Mouse (Mus musculus) T-helper 1 cell (primary cell): ENCODE results near the gene Nav2.

Experiments
- in situ Hi-C: fragments of 300-600 bp; cut with MboI, MseI; formaldehyde crosslinking; loops from one replicate; pipeline ENCODE4 v1.15.1; 2025; ENCODE audit warnings: high pct_unique_total_duplicates

Gene Nav2

DNA sequence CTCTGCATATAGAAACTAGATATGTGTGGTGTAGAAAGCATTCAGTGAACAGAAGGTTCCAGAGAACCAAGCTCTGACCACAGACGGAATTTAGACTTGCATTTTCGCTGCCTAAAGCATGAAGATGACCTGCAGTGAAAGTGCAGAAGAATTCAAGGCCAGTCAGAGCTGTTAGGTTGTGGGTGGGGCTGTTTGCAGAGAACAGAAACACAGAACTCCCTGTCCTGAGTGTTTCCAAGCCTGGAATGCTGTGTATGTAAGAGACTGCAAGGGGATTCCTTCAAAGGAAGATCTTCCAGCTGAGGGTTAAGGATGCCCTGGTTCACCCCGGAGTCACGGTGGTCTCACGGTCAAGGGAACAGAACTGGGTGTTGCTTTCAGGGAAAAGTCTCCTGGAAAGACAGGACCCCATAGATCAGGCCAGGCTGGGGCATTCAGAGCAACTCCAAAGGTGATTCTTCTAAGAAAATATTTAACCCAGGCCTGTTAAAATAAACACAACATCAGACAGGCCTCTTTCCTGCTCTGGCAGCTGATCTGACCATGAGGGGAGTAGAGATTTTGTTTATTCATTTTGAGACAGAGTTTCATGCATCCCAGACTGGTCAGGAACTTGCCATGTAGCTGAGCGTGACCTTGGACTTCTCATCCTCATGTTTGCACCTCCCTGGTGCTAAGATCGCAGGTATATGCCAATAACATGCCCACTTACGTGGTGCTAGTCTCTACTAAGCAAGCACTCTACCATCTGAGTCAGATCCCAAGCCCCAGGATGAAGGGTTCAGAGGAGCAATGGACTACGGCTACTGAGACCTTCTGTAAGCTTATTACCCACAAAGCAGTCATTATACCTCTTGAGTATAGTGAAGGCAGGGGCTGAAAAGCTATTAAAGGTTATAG, 568.8 kb downstream of the Nav2 start:
- in situ Hi-C loops = no loop called here

DNA sequence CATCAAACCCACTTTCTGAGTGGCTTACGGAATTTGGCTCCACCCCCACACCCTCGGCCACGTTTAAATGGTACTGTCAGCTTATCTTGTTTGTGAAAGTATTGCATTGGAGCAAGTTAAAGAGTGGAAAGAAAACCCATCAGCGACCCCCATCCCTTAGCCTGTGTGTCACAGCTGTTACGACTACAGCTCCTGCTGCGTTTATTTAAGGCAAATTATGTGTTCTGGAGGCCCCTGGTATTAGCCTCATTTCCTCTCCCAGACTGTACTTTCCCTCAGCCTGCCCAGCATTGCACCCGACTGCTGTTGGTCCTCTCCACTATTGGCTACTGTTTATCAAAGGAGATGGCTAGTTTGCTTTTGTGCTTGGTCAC, 569.4 kb downstream of the Nav2 start:
- in situ Hi-C loops = no loop called here

DNA sequence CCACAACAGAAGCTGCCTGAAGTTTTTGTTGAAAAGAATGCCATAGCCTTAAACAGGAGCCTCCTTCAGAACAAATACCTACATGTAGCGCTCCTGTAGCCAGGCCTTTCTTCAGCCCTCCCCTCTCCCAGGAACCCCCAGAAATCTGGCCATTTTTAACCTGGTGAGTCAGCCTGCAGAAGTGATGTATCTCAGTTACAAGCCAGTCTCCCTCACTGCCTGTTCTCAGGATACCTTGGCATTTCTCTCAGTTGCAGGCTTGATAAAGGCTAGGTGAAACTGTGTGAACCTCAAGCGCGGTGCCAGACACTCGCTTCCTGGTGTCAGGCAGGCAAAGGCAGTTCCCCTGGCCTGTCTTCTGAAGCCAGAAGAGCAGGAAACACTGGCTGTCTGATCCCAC, 570.4 kb downstream of the Nav2 start:
- in situ Hi-C loops = no loop called here

DNA sequence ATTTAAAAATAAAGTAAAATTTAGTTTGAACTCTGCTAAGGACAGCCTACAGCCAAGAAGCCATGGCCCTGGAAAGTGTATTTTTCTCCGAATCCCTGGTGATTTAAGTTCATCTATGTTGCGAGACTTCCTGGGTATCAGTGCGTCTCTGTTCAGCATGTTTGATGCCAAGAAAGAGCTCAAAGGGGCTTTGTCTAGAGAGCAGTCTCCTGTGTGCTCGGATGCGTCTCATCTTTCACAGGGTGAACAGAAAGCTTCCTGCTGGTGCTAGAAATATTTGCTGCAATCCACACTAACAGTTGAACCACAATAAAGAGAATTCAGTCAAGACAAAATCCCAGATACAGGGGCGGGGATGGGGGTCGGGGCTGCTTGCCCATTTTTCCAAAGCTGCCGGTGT, 572.4 kb downstream of the Nav2 start:
- in situ Hi-C loops = no loop called here

DNA sequence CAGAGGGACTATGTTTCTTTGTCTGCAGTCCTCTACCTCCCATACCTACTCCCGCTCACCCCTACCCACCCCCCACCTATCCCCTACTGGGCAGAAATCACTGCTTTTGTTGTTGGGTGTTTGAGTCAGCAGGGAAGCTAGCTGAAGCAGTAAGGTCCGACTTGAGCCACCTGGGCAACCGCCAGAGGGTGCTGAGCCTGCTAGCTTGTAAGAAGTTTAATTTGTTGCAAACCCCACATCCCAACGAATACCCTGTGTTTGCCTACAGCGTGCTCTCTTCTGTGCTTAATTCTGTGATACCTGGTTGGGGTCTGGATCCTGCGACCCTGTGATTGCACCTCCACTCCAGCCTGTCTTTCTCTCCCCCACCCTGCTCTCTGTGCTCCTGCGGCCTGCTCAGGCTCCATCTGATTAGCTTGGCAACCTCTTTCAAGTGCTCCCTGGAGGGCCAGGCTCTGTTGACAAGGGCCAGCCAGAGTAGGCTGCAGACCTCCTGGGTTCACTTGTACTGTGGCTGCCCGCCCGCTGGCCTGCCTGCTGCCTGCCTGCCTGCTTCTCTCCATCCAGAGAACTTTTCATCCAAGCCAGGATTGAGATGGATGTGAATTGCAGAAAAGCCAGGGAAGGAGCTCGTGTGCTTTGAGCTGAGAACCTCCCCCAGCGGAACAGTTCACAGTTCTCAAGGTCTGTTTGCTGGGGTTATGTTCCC, 575.7 kb downstream of the Nav2 start:
- in situ Hi-C loops = no loop called here

DNA sequence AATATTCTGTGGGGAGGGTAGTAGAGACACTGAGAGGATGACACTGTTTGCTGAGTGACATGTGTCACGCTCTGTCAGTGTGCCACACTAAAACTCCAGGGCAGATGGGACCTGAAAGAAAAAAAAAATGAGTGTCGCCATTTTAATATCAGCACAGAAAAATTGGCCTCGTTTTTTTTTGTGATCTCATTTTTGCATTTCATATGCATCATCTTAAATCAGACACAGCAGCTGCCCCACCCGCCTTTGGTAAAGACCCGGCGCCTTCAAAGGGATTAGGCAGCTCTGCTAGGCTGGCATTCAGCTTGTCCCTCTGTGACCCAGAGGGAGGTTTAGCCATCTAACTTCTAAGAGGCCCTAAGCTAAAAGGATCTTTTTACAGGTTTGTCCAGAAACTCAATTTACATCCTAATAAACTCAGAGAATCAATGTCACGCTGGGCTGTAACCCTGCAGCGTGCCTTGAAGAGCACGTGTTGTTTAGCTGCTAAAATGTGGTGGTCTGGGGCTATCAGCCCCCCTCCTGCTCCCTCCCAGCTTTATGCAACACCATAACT, 576.9 kb downstream of the Nav2 start:
- in situ Hi-C loops = no loop called here

DNA sequence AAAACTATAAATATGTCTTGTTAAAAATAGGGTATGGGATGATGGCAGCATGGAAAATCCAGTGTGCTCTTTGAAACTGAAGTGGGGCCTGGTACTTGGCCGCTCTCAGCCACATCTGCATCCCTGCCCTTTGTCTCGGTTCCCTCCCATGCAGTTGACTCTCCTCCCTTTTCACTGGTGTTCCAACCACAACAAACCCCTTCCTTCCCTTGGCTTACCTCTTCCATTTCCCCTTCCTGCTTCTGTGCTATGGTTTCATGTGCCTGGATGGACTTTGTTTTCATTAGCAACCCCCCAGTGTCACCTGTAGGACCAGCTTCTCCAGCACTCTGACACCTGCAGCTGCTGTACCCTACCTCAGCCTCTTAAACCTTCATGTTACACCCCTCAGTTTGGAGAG, 578.8 kb downstream of the Nav2 start:
- in situ Hi-C loops = no loop called here

DNA sequence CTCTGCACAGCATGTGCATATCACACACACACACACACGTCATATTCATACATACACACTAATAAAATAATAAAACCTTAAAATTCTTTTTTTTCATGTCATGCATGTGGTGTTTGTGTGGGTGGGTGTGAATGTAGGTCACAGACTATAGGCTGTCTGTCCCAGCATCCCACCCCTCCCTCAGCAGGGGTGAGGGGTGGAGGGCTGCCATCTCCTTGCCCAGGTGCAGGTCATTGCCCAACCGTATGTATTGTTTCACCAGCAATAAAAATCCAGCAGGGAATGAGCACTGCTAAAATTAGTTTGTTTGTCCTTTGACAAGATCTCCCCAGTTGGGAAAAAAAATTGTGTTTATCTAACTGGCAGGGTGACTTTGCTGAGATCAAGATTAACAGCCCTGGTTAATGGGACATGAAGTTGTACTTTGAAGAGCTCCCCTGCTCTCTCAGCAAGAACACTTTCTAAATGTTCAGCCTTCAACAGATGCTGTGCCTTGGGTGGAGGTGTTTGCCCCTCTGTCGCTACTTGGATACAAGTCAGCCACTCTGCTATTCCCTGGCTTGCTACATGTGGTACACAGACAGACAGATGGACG, 580.1 kb downstream of the Nav2 start:
- in situ Hi-C loops = no loop called here

DNA sequence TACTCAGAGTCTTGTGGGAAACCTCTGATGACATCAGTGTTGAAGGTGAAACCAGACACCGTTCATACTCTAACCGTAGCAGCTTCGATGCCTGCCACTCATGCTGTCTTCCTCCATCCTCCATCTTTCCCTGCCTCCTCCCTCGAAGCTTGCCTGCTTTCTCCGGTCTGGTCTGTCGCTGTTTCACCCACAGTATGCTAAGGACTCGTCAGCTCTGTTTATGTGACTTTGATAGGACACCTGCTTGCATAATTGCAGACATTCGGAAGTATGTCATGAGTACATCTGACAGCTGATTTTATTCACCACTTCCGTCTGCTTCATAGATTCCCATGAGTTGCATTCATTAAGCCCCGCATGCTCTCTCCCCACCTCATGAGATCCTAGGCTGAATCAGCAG, 582.3 kb downstream of the Nav2 start:
- in situ Hi-C loops = loop anchor here (5.0 kb wide), 1 partner anchor 256 kb away; no protein-coding TSS in a partner anchor

DNA sequence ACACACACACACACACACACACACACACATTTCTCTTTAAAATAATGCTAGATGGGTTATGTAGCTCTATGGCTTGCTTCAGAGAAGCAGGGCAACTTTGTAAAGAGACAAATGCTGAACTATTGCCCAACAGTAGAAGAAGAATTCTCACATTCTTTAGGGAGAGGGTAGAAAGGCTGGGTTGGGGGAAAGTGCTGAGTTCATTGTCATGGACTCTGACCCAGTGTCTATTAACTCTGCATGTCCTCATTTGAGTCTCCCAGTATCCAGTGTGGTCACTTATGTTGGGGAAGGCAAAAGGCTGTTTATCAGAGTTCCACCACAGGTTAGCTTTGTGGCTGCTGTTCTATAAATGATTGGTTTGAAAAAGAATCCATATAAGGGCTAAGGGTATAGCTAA, 584.1 kb downstream of the Nav2 start:
- in situ Hi-C loops = loop anchor here (5.0 kb wide), 1 partner anchor 255 kb away; no protein-coding TSS in a partner anchor

DNA sequence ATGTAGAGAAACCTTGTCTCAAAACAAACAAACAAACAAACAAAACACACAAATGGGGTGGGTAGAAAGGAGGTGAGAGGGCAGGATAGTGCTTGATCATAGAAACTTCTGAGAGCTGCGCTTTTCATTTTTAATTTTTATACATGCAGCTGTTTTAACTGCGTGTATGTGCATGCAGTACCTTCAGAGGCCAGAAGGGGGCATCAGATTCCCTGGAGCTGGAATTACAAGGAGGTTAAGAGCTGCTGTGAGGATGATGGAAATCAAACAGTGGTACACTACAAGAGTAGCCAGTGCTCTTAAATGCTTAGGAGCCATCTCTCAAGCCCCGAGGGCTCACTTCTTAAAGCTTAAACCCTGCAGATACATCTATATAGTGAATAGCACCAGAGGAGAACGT, 584.7 kb downstream of the Nav2 start:
- in situ Hi-C loops = loop anchor here (5.0 kb wide), 1 partner anchor 254 kb away; no protein-coding TSS in a partner anchor

DNA sequence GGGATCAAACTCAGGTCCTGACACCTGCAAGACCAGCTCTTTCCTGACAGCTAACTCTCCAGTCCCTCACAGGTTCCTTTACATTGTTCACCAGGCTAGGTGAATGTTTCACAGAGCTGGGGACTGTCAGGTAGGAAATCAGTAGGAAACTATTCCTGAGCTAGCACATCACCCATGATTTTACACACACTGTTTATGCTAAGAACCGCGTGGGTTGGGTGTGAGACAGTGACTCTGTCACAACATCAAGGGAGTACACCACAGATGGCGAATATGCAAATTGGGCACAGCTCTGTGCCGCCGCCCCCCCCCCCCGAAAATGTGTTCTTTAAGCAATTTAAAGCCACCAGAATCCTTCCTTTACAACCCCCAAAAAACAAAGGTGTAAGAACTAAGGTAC, 586.1 kb downstream of the Nav2 start:
- in situ Hi-C loops = loop anchor here (5.0 kb wide), 1 partner anchor 253 kb away; no protein-coding TSS in a partner anchor

DNA sequence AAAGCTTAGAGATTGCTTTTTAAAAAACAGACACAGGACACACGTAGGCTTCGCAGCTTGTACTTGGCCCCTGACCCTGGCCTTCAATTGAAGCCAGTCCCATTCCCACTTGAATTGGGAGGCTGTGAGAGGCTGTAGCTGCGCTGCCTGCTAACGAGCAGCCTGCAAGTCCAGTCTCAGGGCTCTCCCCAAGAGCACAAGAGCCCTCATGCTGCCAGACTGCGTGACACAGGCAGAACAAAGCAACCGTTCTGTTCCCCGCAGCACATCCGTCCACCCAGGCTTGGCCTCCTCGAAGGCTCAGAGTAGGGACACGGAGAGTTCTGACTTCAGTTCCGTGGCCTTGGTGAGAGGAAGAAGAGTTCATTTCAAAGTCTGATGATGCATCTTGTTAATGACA, 587.6 kb downstream of the Nav2 start:
- in situ Hi-C loops = no loop called here

DNA sequence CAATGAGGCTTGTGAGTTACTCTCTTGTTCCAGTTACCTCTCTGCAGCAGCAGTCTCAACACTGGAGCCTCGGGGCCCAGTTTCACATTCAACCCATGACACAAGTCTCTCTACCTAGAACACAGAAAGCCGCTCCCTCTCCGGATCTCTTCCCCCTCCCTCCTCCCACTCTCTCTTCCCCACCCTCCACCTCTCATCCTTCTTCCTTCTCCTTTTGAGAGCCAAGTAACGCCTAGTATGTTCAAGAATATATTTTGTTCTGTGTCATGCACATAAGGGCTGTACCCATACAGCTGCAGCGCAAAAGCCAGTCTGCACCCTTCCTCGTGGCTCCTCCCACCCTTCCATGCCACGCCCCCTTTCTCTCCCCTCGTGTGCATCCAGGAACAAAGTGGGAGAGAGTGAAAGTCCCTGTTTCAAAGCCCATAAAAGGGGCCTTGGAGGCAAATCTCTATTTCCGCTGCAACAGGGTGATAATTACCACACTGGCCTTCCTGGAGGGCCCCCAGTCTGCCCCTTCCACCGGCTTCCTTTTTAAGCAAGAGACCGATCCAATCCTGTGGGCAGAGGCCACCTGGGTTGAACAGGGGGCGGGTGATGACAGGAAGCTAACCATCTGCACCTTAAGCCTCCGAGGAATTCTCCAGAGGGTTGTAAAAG, 588.4 kb downstream of the Nav2 start:
- in situ Hi-C loops = no loop called here

DNA sequence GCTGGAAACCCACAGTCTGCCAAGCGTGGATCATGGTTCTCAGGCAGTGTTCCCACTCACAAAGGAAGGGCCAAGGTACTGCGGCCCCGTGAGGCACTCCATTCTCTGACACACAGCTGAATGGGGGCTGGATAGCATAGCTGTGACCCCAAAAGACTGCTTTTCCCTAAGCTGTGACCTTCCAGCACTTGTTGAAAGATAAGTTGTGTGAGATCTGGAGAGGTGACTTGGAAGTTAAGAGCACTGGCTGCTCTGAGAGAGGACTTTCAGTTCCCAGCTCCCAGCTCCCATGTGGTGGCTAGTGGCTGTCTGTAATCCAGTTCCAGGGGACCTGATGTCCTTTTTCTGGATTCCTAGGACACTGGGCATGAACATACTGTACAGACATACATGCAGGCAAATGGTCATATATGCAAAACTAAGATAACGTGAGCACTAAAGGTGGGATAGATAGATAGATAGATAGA, 588.9 kb downstream of the Nav2 start:
- in situ Hi-C loops = no loop called here

DNA sequence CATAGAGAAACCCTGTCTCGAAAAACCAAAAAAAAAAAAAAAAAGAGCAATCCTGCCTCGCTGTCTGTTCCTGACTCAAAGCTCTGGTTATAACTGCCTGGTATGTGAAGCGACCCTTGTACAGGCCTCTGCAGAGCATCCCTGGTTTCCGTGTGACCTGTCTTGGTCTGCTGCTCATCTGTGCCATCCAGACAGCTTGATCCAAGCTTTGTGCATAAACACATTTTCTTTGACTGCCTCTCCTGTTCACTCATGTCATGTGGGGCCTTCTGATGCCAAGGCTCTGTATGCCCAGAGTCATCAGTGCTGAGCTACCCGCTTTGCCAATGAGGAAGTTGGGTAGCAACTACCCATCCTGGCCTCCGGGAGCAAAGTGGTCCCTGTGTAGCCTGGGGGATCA, 591.1 kb downstream of the Nav2 start:
- in situ Hi-C loops = no loop called here

DNA sequence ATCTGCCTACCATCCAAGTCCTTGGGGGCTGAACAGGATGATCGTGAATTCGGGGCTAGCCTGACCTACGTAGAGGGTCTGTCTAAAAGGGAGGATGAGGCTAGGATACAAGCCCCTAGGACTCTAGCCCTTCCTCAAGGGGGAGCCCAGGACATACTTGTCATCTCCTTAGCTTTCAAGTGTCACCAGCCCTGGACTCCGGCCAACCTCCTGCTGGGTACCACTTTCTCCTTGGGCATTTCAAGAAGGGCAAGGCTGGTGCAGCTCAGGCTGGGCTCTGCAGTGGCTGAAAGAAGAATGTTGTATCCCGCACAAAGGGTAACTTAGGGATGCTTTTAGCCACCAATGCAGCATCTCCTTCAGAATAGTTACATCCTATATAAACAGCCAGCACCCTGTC, 592.4 kb downstream of the Nav2 start:
- in situ Hi-C loops = no loop called here

DNA sequence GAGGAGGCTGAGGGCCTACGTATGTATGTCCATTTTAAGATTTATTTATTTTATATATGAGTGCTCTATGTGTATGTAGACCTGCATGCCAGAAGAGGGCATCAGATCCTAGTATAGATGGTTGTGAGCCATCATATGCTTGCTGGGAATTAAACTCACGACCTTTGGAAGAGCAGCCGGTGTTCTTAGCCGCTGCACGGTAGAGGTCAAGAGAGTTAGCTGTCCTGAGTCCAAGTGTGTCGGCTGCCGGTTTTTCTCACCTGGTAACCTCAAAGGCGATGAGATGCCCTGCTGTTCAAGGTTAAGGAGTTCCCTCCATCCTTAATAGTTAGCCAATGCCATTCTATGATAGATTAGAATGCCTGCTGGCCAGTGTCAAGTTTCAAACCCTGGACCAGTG, 594.9 kb downstream of the Nav2 start:
- in situ Hi-C loops = no loop called here

DNA sequence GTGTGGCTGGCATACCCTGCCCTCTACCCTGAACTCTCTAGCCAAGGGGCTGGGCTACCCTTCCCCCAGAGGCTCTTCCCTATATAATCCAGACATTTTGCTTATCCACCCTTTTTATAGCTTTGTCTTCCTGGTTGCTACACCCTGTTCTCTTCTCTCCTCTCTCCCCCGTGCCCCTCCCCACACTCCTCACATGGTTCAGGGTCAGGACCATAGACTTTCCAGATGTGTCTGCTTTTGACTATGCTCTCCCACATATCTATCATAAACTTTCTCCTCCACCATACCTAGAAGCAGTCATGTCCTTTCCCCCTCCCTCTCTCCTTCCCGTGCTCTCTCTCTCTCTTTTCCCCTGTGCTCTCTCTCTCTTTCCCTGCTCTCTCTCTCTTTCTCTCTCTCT, 595.4 kb downstream of the Nav2 start:
- in situ Hi-C loops = no loop called here

DNA sequence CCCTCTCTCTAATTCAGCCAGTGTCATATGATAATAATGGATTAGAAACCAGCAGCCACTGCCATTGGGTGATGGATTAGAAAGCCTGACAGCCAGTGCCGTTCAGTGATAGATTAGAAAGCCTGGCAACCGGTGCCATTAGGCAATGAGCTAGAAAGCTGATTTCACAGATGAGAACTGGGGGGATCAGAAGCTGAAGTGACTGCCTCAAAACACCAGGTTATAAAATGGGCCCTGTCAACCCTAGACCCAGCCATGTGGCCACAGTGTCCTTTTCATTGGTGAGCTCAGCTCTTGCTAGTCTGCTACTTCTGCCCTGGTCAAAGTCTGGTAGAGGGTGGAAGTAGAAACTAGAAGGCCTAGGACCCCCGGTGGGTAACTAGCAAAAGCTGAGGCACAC, 595.8 kb downstream of the Nav2 start:
- in situ Hi-C loops = no loop called here

DNA sequence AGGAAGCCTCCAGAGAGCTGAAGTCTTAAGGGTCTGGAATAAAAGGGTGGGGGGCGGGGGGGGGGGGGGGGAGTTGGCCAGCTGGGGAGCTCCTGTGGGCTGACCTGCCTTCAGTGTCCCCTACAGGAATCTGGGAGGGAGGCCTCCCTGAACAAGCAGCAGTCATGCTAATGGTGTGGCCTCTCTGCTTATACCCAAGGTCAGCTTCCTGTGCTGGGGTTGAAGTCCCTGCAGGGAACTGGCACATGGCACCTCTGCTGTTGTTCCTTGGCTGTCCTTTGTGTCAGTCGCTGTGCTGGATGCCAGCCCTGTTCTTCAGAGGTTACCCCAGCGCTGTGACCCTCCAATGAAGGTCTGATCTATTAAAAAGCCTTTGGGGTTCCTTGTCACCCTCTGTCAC, 596.5 kb downstream of the Nav2 start:
- in situ Hi-C loops = no loop called here
